Mouse (Mus musculus) lung, postnatal 10 days (tissue): Measurements from ENCODE around the gene Fcrl5.
A peak's percentile ranks its signal among the peaks of the same experiment; 100 is the strongest.

Experiments used
- DNase-seq: peaks from one replicate; pipeline ENCODE4 v3.0.0; 2021

The Fcrl5 gene

DNA sequence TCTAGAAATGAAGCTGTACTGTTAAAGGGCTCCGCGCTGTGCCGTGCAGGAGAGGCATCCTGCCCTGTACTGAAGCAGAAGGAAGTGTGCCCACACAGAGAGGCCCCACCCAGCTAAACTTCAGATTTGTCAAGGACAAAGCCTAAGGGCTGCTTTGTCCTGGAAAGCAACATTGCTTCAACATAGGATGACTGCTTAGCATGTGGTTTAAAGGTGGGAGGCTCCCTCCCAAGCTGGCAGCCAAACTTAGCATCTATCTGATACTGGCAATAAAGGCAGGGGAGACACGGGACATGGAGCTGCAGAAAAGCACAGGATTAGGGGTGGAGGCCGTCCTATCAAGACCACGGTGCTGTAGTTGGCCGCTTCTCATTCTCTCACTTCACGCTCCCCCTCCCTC lies 65.6 kb downstream of the Fcrl5 start:
- no peak for DNase-seq

DNA sequence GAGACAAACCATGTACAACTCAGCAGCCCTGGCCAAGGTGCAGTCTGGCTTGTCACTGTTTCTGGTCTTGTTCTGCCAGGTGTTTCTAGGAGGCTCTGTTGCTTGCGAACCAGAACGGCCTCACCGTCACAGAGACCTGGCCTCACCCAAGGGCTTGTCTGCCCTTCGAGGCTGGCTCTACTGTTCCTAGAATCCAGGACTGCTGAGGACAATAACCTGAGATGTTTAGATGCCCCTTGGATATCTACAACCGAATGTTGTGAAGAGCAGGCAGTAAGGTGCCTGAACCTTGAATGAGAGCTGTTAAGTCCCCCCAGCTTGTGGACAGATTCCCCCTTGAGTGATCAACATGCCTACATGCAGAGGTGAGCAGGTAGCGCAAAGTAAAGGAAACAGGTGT lies 67.2 kb downstream of the Fcrl5 start:
- DNase-seq = no peak

DNA sequence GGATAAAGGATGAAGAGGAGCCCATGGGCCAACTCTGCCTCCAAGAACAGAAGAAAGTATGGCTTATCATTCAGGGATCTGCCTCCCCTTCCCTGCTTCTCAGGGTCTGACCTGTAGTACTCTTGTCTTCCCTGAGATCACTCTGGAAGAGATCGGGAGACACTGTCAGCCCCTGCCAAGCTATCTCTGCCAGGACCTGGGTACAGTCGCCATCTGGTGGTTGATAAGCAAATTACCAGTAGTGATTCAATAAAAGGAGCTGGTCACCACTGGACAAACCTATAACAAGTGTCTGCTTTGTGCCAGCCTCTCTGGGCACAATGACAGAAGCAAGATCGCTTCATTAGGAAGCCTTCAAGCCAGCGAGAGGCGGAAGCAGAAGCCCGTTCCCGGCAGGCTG lies 68.8 kb downstream of the Fcrl5 start:
- peak; percentile 57 for DNase-seq

- DNase-seq = peak; percentile 46
Measured at GRCm38 (mm10) chr3:87504749-87505425, 69.3 kb downstream of the Fcrl5 start.

DNA sequence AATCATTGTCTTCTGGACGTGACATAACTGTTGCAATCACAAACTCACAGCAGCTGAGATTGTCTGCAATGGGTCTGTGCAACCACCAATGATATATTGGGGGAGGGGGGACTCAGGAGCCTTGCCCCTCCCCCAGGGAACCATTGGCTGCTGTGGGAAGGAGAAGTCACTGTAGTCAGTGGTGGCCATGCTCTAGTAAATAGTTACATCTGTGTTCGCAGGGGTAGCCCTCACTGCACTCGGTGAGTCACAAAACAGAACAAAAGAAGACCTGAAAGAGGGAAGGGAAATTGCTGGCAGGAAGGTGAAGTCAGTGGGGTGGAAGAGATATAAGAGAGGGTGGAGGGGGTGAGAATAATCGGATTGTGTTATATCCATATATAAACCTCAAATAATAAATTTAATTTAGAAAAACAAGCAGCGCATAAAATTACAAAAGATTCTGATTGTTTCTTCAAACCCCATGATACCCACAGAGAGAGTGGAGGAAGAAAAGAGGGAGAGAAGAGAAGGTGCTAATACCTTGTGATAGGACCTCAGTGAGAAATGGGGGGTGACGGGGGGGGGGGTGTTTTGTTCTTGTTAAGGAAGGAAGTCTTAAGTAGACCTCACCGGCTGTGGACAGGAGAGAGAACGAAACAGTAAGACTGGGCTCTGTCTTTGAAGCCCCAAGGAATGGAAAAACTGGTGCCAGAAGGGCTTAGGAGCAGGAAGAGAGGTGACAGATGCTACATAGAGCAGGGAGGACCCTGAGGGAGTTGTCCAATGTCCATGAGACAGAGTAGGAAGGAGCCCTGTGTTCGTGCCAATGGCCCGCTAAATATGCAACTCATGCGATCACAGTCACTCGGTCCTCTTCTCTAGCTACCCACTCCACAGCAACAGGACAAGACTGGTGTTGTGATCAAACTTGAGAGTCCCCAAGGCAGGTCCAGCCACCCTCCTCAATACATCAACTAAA lies 71.2 kb downstream of the Fcrl5 start:
- no peak for DNase-seq

DNA sequence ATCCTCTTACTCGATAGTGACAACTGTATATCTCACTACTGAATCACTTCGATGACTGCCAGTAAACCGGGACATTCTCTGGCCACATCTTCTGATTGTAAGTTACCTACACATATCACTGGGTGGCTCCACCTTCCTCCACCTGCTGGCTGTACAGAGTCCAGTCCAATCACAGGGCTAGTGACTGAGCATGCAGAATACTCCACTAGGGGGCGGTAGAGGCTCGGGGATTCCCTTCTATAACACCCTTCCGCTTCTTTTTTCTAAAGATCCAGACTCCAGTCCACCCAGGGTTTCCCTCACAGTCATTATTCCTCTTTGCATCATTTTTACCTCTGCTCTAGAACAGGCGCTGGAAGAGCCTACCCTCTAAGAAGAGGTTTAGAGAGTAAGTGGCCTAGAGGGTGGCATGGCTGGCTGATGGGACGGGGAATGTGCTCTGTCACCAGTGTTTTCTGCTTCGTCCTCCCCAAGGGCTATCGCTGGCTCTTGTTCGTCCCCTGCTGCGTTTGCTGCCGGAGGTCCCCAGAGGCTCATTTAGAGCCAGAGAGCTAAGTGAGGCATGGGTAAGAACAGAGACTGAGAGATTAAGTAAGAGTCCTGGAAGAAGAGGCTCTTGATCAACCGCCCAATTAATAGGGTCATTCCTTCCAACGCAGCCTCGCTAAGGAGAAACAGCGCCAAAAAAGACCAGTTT lies 72.8 kb downstream of the Fcrl5 start:
- DNase-seq = peak; percentile 91

DNA sequence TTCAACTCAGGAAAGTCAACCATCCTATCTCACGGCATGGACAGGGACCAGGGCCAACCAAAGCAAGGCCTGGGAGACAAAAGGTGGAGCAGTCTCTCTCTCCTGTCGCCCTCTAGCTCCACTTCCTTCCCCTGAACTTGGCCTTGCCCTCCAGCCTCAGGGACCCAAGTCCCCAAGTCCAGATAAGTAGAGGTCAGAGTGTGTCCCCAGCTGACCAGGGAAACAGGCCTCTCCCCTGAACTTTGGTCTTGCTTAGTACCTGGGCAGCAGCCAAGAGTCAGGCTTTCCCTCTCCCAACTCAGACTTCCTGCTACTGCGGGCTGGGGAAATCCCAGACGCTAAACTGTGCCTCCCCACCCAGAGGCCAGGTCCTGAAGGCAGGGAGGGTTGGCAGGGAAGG lies 73.5 kb downstream of the Fcrl5 start:
- DNase-seq = peak; percentile 48

GRCm38 (mm10) chr3:87510832-87511231 lies 75.3 kb downstream of the Fcrl5 start:
- no peak for DNase-seq

- DNase-seq = no peak
Measured at GRCm38 (mm10) chr3:87511971-87512765, 76.6 kb downstream of the Fcrl5 start.

- no peak for DNase-seq
Measured at GRCm38 (mm10) chr3:87515567-87516081, 80.1 kb downstream of the Fcrl5 start.

DNA sequence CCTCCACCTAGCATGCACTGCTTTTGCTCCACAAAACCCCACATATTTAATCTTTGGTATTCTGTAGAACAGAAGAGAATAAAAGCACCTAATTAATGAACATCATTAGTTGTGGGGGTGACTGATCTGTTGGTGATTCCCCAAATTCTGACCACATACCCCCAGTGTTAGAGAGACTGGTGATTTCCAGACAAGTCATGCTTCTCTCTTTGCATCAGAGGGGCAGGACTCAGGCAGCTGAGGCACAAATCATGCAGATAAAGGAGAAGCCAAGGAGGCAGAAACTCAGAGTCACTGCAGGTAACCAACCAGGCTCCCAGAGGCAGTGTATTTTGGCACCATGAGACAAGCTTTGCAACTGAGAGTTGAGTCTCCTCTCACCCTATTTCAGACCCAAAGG lies 82.9 kb downstream of the Fcrl5 start:
- DNase-seq = no peak

- no peak for DNase-seq
Measured at GRCm38 (mm10) chr3:87521126-87521525, 85.6 kb downstream of the Fcrl5 start.

- DNase-seq = no peak
Measured at GRCm38 (mm10) chr3:87521833-87522232, 86.3 kb downstream of the Fcrl5 start.

- DNase-seq = no peak
Measured at GRCm38 (mm10) chr3:87523701-87524100, 88.1 kb downstream of the Fcrl5 start.

DNA sequence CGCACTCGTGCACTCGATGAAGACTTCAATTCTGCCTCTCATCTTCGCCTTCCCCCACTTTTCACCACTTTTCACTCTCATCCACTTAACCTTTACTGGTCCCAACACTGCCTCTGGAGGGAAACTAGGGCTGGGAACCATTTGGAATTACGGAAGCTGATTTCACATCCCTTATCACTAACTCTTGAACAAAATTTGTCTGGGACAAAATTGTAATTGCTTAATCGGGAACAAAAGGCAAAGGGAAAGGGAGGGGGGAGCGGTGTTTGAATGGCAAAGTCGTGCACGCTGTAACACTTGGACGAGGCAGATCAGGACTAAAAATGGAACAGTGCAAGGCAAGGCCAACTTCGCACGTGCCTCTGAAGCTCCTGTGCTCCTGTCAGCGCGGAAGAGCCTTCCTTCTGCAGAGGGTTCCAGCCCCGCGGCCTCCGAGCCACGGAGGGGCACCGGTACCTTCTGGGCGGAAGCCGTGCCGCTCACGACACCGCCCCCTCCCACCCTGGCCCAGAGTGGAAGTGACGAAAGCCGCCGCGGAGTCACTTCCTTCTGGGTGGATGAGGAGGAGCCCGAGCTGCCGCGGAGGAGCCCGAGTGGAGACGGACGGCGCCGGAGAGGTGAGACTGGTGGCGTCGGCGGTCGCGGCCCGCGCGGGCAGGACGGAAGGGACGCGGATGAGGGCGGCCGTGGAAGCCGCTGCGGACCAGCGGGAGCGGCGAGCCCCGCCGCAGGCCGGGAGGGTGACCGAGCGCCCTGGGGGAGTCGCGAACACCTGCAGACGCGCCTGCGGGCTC lies 89.7 kb downstream of the Fcrl5 start, which contains the start of gene Etv3:
Etv3 (plus strand) TSS at position 365 of the 794 bp plus-strand sequence.
- DNase-seq = peak; percentile 94

GRCm38 (mm10) chr3:87525837-87526570 lies 90.4 kb downstream of the Fcrl5 start:
- DNase-seq = peak; percentile 33

DNA sequence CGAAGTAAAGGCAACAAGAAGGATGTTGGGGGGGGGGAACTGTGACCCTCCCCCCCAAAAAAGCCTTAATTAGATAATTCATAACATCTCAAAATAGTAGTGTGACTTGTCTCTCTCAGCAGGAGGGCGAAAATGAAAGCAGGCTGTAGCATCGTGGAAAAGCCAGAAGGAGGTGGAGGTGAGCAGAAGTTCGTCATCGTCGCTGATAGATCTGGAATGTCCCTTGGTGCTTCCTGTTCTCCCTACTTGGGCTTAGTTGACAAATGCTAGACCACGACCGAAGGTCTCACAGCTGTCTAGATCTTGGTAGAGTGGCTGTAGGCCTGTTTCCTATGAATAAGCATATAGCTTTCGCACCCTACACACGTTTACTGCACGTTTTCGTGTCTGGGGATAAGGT lies 91.6 kb downstream of the Fcrl5 start:
- DNase-seq = no peak

DNA sequence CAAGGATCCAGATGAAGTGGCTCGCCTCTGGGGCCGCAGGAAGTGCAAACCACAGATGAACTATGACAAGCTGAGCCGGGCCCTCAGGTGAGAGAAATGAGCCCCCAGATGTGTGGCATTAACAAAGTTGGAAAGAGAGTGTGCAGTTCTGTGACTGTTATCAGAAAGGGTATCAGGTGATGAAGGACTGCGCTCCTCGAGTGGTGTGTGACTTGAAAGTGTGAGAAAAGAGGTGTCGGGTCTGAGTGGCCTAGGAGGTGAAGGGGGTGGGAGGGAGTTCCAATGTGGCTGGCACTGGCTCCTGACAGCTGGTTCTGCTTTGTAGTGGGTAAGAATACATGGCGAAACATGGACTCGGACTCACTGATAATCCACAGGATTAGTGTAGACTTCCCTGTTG lies 92.4 kb downstream of the Fcrl5 start:
- no peak for DNase-seq

DNA sequence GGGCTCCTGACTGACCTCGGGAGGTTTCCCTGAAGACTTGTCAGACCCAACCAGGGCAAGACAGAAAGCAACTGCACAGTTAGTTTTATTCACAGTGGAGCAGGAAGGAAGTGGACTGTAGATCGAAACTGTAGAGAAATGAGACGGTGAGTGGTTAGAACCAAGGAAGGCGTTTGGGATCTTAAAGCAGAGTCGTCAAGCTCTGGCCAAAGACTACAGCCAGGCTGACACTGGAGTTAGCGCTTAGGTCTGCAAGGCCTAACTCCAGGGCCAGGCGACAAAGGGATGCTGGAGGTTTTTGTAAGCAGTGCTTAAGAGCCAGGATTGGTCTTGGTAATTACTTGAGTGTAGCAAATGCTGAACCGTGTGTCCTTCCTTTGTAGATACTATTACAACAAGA lies 93.3 kb downstream of the Fcrl5 start:
- DNase-seq = no peak

GRCm38 (mm10) chr3:87529568-87529967 lies 94.0 kb downstream of the Fcrl5 start:
- no peak for DNase-seq

DNA sequence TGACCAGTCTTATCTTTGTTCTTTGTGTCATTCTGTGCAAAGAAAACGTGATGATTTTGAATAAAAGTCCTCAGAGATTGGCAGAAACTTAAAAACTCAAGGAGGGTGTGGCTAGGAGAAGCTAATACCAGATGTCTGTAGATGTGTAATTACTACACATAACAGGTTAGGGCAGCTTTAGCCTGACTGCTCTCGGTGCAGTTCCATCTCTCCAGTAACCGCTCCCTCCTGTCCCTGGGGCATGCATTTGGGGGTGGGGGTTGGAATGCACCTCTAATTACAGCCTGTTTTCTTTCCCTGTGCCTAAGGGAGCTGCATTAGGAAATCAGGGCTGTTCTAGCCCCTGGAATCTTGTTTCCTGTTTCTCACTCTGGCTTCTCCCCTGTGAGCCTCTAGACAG lies 94.7 kb downstream of the Fcrl5 start:
- no peak for DNase-seq
